Mouse (Mus musculus): ENCODE results near the gene Kdm2a.

The Kdm2a gene

DNA sequence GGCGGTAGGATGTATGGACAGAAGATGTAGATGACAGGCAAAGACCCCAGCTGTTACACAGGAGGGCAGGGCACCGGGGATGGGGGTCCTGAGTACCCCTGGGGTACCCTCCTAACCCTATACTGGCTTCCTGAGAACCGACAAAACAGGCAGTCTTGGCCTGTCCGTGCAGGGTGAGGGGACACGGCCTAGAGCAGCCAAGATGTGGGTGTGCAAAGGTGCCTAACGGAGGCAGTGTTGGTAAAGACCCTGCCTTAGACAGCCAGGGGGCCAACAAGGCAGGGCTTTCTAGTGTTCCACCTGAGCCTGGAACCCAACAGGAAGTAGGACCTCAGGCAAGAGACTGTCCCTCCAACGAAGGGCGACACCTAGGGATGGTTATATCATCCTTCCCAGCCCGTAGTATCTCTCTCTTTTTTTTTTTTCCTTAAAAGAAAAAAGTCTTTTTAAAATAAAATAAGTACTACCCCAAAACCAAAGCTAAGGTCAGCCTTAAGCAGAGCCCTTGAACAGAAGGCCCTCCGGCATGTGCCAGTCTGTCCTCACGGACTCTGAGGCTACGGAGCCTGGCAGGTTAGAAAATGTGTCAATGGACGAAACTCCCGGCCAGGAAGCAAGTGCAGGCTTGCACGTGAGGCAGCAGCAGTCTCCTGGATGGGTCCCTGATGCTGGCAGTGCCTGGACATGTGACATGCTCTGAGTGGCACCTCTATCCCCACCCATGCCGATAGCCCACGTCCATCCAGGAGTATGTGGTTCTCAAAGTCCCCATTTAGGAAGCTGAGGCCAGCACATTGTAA, 99.6 kb downstream of the Kdm2a start:
- no peak for DNase-seq (ENCODE audit: low read depth)

DNA sequence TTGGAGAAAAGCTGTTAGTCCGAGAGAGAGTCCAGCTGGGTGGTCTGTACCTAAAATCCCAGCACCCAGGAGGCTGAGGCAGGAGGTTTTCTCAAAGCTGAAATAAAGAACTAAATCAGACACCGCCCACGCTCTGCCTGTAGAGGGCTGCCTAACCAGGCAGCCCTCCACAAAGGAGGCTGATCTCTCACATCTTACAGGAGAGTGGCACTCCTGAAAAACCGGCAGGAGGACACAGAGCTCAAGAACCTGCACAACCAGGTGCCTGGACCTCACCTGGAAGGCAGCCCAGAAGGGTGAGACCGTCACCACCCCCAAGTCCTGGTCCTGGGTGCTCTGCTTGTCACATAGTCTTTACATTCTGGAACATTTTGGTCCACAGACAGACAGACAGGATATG, 100.2 kb downstream of the Kdm2a start:
- no peak for DNase-seq (ENCODE audit: low read depth)

DNA sequence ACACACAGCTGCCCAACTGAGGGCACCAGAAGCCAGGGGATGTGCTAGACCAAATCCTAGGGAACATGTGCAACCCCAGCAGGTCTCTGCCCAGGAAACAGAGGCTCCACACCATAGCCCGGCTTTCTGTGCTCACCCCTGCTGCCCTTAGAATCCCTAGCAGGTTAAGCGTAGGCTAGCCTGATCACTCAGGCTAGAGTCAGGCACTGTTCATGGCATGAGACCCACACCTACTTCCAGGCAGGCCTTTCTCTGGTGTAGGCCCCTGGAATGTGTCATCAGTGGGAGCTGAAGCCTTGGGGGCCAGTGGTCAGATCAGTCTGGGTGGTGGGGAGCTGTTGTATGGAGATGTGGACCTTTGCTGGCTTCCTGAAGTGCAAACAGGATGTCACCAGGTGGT, 101.5 kb downstream of the Kdm2a start:
- no peak for DNase-seq (ENCODE audit: low read depth)

DNA sequence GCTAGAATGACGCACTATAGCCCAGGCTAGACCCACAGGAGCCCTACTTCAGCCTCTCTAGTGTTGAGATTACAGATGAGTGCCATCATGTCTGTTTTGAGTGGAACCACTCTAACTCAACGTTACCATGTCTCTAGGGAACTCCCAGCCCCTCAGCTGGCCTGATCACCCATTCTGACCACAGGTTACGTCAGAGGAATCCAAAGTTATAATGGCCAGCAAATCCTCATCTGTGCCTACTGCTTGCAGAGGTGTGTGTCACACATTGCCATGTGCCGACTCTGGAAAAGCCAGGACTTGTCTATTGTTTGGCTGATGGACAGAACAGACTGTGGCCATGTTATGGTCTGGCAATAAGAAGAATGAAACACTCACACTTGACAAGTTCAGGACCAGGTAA, 102.7 kb downstream of the Kdm2a start:
- DNase-seq (ENCODE audit: low read depth): no peak

DNA sequence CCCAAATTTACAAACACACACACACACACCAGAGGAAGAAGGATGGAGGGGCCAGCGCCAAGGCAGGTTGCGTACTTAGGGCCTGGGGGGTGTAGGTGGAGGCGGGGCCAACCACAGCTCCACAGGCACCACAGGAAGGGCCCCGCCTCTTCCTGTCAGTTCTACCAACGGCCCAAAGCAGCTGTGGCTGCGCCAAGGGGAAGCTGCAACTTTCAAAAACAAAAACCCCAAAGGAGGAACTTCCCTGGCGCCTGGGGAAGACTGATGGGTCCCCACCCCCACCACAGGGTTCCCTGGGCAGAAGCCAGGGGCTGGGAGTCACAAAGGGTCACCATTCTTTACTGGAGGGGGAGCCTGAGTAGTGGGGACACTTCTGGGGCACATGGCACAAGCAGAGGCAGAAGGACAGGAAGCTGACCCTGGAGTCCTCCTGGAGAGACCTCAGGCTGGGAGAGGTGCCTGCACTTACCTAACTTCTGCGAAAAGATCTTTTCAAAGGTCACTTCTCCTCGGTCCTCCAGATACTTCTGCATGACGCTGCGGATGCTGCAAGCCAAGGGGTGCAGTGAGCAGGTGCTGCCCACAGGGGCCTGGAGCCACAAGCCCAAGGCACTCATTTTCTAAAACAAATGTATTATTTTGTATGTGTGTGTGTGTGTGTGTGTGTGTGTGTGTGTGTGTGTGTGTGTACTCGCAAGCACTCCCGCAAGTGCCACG, 103.5 kb downstream of the Kdm2a start:
- DNase-seq (ENCODE audit: low read depth): no peak

DNA sequence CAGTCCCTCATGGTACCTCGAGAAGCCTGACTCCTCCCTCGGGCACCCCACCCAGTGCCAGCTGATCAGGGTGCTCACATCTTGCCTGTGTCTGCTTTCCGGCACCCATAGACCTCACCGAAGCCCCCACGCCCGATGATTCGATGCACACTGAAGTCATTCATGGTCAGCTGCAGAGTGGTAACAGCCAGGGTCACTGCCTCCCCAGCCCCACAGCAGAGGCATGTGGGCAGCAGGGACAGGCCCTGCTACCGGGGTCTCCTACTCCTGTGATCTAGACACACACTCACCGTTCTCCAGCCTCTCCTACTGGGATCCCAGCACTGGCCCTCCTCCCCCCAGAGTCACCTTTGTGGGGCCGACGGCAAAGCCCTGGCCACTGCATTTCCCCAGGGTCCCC, 106.9 kb downstream of the Kdm2a start:
- no peak for DNase-seq (ENCODE audit: low read depth)

DNA sequence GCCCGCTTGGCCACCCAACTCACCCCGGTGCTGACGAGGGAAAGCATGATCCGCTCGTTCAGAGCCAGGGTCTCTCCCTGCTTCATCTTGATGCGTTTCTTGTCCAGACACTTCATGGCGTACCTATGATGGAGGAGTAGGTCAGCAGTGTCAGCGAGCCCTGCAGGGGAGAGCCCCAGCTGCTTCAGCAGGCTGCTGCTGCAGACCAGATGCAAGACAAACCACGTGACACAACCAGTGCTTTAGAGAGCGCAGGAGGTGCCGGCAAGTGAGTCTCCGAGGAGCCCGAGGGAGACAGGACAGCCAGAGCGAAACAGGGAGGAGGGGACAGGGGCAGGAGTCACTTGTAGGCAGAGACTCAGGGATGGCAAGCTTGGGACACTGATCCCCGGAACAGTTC, 107.3 kb downstream of the Kdm2a start:
- DNase-seq (ENCODE audit: low read depth): no peak

DNA sequence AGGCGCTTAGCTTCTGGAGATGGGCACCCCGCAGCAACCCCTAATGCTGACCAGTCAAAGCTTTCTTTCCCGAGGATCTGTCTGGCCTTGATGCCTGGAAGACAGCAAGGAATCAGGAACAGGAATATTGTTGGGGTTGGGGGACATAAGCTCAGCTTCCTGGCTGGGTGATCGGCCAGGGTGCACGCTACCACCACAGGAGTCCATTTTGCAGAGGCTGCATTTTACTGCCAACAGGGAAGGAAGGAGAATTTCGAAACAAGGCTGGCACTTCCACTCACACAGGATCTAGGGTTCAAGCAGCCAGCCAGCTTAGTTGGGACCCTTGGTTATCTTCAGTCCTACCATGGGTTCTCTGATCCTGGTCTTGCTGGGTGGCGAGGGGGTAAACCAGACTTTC, 114.4 kb downstream of the Kdm2a start:
- DNase-seq (ENCODE audit: low read depth): no peak

DNA sequence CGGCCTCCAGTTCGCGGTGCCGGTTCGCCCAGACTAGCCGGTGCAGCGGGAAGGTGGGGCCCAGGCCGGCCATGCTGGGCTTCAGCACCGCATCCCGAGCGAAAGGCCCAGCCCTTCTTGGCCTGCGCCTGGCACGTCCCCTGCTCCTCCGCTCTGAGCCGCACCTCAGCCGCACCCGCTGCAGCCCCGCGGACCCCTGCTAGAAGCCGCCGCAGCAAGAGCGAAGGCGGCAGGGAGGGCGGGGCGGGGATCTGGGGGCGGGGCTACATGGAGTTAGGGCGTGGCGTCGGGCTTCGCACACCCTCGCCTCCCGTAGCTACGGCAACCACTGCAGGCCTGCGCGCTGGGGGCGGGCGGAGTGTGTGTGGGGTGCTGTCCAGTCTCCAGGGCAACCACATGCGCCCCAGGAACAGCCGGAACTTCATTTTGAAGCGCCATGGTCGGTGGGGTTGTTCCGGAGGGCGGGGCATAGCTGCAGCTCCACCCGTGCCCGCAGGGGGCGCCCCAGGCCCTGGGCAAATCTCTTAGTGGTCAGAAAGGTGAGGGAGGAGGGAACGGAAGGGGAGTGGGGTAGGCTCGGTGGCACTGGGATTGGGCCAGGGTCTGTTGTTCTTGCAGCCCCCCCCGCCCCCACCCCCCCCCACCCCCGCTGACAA, 115.1 kb downstream of the Kdm2a start, which contains the start of gene Ankrd13d:
Ankrd13d (minus strand) TSS at position 240 of the 656 bp plus-strand sequence.
- peak; percentile 48 for DNase-seq (ENCODE audit: low read depth)

DNA sequence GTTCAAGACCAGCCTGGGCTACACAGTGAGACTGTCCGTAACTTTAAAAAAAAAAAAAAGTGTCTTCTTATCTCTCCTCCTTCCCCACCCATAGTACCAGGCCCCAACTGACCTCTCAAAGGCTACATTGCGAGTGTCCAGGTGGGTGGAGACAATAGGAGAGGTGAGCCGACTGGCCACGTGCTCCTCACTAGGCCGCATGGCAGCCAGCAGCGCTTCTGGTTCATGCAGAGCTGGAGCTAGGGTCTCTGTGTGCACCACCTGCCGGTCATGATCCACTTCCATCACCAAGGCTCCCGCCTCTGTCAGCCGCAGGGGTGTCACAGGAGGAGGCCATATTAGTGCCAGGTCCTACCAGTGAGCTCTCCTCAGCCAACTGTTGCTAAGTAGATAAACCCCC, 117.7 kb downstream of the Kdm2a start:
- no peak for DNase-seq (ENCODE audit: low read depth)

DNA sequence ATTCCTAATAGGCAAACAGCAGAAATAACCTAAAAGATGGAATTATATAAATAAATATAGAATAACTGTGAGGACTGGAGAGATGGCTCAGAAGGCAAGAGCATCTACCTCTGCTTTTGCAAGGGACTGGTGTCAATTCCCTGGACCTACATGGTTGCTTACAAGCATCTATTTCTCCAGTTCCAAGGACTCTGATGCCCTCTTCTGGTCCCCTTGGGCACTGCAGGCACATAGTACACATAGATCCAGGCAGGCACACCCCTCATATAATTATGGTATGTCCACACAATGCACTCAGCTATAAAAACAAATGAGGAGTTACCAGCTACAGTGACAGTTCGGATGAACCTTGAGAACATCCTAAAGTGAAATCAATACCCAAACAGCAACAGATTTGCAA, 118.6 kb downstream of the Kdm2a start:
- no peak for DNase-seq (ENCODE audit: low read depth)

DNA sequence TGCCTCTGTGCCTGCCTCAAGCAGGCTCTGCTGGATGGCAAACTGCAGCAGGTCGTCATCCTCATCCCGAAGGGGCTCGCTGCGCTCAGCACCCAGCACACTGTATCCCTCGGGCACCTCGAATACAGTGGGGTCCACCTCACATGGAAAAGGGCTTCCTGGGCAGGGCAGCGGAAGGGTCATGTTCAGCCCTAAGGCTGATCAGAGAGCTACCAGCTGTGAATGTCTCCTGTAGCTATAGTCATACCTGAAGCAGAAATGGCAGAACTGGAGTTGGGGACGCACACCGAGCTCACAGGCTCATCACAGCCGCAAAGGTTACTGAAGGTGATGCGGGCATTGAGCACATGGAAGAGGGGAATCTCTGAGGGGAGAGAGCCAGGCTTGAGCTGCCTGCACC, 127.1 kb downstream of the Kdm2a start:
- no peak for DNase-seq (ENCODE audit: low read depth)

DNA sequence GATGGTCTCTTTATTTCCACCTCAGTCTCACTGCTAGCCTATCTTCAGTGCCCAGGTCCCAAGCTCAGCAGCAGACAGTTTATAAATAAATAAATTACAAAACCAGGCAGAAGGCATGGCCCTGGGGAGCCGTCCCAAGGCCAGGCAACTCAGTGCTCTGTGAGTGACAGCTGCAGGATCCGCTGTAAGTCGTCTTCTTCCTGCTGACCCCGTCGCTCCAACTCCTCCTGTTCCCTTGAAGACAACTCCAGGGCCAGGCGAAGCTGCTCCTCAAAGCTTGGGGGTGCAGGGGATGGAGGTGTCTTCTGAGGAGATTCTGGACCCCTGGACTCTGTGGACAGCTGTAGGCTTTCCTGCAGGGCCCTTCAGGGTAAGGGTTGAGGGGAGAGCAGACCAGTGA, 127.9 kb downstream of the Kdm2a start:
- DNase-seq (ENCODE audit: low read depth): no peak

DNA sequence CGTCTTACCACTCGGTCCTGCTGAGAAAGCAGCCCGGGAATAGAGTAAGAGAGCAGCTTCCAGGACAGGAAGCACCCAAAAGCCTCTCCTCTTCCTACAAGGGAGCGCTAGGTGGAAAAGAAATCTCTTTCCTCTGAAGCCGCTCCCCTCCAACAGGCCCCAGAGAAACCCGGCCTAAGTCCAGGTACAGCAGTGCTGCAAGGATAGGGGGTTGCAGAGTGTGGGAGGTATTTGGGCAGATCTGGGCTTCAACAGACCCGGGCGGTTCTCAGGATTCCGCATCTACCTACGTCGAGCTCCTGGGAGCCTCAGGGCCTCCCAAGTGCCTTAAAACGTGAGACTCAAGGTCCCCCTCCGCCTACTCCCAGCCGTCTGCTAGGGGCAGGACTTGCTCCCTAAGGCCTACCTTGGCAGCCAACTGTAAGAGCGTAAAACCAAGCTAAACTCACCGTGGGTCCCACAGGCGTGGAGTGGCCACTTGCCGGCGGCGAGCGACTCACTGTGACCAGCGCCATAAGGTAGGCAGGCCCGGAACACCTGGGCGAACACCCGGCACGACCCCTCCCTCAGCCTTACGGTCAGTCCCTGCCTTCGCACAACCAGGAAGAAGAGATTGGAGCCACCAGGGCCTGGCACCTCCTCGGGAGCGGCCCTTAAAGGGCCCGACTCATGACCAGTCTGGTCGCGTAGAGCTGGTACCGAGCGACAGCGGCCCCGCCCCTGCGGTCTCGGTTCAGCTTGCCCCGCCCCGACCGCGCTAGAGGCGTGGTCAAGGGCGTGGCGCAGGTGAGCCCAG, 129.3 kb downstream of the Kdm2a start, which contains the start of gene Ssh3:
Ssh3 (minus strand) TSS at position 615 of the 796 bp plus-strand sequence.
- no peak for DNase-seq (ENCODE audit: low read depth)

DNA sequence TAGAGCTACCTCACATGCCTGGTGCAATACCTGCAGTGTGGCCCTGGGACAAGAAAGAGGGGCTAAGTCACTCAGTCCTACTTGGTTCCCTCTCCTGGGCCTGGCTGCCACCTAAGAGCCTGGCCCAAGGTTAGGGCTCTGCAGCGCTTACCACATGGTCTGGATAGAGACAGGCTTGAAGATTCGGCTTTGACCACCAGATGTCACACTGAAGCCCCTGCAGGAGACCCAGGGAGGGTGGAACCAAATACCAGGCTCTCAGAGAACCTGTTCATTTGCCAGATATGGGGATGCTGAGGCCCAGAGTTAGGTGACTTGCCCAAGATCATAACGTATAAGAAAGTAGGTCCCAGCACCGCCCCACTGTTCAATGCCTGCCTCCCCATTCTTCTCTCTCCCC, 132.1 kb downstream of the Kdm2a start:
- no peak for DNase-seq (ENCODE audit: low read depth)

Measured in fibroblast of lung, adult 2 months (primary cell).